Mouse (Mus musculus): ENCODE measurements at regions not wholly inside any gene's neighbourhood (a gene's known extent, or its start where the extent isn't known, plus 50 kb on each side); places are given as distances from the start of the nearest gene placed in this dataset.

- no peak overlapping the region for H3K9ac ChIP-seq (ENCODE audit: low read depth, low read length)
- no peak for ATAC-seq
Observed at GRCm38 (mm10) chr4:125305766-125306165, 178.1 kb upstream of the Zc3h12a start.

GRCm38 (mm10) chr4:125302660-125303059, 175.0 kb upstream of the Zc3h12a start:
- Histone ChIP-seq H3K9me3 (ENCODE audit: control insufficient read depth) (no peaks in the 10 kb centered on the region), H3K4me2 (replicated peaks; ENCODE audit: low read depth) (no peak overlapping the region), H3K27me3 (replicated peaks; ENCODE audit: control insufficient read depth, insufficient read depth, low read length) (0 out of 2 replicates have a peak, but pooled peaks cover 5% of the 10 kb centered on the region), H3K4me1 (replicated peaks; ENCODE audit: control insufficient read depth, insufficient read depth, low read length) (no peaks in the 10 kb centered on the region), H3K27ac (ENCODE audit: low read depth, low read length) (no peak overlapping the region), H3K4me3 (ENCODE audit: low read depth, low read length) (no peak overlapping the region), H3K9ac (ENCODE audit: low read depth, low read length) (no peak overlapping the region), H3K36me3 (ENCODE audit: control insufficient read depth, insufficient read depth) (no peaks in the 10 kb centered on the region)
- ATAC-seq = no peak
- WGBS = 42% methylated on average over 7 of the region's 7 CpGs
- no peak for TF ChIP-seq CTCF (IDR thresholded peaks at IDR 0.05; ENCODE audit: low read depth)

More at GRCm38 (mm10) chr4:125305766-125306165, 178.1 kb upstream of the Zc3h12a start:
- H3K4me3 ChIP-seq (ENCODE audit: low read depth, low read length) = no peak overlapping the region
- H3K27ac ChIP-seq (ENCODE audit: low read depth, low read length) = no peak overlapping the region
- TF ChIP-seq CTCF (IDR thresholded peaks at IDR 0.05; ENCODE audit: low read depth) = no peak
- 74% methylated on average over 6 of the region's 6 CpGs for WGBS
- no peaks in the 10 kb centered on the region for H3K36me3 ChIP-seq (ENCODE audit: control insufficient read depth, insufficient read depth)
- H3K4me2 ChIP-seq (replicated peaks; ENCODE audit: low read depth) = no peak overlapping the region
- no peaks in the 10 kb centered on the region for H3K9me3 ChIP-seq (ENCODE audit: control insufficient read depth)
- 0 out of 2 replicates have a peak, but pooled peaks cover 4% of the 10 kb centered on the region for H3K27me3 ChIP-seq (replicated peaks; ENCODE audit: control insufficient read depth, insufficient read depth, low read length)
- no peaks in the 10 kb centered on the region for H3K4me1 ChIP-seq (replicated peaks; ENCODE audit: control insufficient read depth, insufficient read depth, low read length)

- Histone ChIP-seq H3K4me1 (replicated peaks; ENCODE audit: control insufficient read depth, insufficient read depth, low read length) (no peaks in the 10 kb centered on the region), H3K9ac (ENCODE audit: low read depth, low read length) (no peak overlapping the region), H3K27ac (ENCODE audit: low read depth, low read length) (no peak overlapping the region), H3K36me3 (ENCODE audit: control insufficient read depth, insufficient read depth) (no peaks in the 10 kb centered on the region), H3K27me3 (replicated peaks; ENCODE audit: control insufficient read depth, insufficient read depth, low read length) (0 out of 2 replicates have a peak, but pooled peaks cover 5% of the 10 kb centered on the region), H3K9me3 (ENCODE audit: control insufficient read depth) (no peaks in the 10 kb centered on the region), H3K4me2 (replicated peaks; ENCODE audit: low read depth) (no peak overlapping the region), H3K4me3 (ENCODE audit: low read depth, low read length) (no peak overlapping the region)
- no peak for TF ChIP-seq CTCF (IDR thresholded peaks at IDR 0.05; ENCODE audit: low read depth)
- WGBS = 11% methylated on average over 33 of the region's 33 CpGs
- ATAC-seq = no peak
Observed at GRCm38 (mm10) chr4:125300503-125301457, 173.1 kb upstream of the Zc3h12a start.

DNA sequence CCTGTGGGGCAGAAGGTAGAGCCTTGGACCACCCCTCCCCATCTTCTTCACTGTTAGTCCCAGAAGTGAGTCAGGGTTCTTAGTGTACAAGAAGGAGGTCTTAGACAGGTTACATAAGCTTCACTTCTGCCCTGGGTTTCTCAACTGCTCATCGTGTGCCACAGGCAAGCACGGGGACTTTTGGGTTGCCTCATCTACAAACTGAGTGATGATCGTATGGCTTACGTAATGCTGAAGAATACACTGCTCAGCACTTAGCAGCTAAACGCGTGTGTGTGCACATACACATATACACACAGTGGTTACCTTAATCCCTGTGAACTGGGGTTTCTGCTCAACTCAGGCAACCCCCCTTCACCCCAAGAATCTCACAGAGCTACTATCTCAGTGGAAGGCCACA, 163.1 kb upstream of the Zc3h12a start:
- no peaks in the 10 kb centered on the region for H3K27me3 ChIP-seq (replicated peaks; ENCODE audit: control insufficient read depth, insufficient read depth, low read length)
- no peaks in the 10 kb centered on the region for H3K4me1 ChIP-seq (replicated peaks; ENCODE audit: control insufficient read depth, insufficient read depth, low read length)
- no peak overlapping the region for H3K9ac ChIP-seq (ENCODE audit: low read depth, low read length)
- no peak overlapping the region for H3K4me2 ChIP-seq (replicated peaks; ENCODE audit: low read depth)
- ATAC-seq = no peak
- H3K4me3 ChIP-seq (ENCODE audit: low read depth, low read length) = no peak overlapping the region
- no peaks in the 10 kb centered on the region for H3K9me3 ChIP-seq (ENCODE audit: control insufficient read depth)
- H3K36me3 ChIP-seq (ENCODE audit: control insufficient read depth, insufficient read depth) = no peaks in the 10 kb centered on the region
- no peak overlapping the region for H3K27ac ChIP-seq (ENCODE audit: low read depth, low read length)
- no peak for TF ChIP-seq CTCF (IDR thresholded peaks at IDR 0.05; ENCODE audit: low read depth)
- WGBS = 70% methylated on average over 6 of the region's 6 CpGs

- 0% methylated on average over 1 of the region's 1 CpGs for WGBS
- Histone ChIP-seq H3K9me3 (ENCODE audit: control insufficient read depth) (no peaks in the 10 kb centered on the region), H3K27ac (ENCODE audit: low read depth, low read length) (no peak overlapping the region), H3K36me3 (ENCODE audit: control insufficient read depth, insufficient read depth) (no peaks in the 10 kb centered on the region), H3K9ac (ENCODE audit: low read depth, low read length) (no peak overlapping the region), H3K27me3 (replicated peaks; ENCODE audit: control insufficient read depth, insufficient read depth, low read length) (no peaks in the 10 kb centered on the region), H3K4me2 (replicated peaks; ENCODE audit: low read depth) (no peak overlapping the region), H3K4me1 (replicated peaks; ENCODE audit: control insufficient read depth, insufficient read depth, low read length) (no peaks in the 10 kb centered on the region), H3K4me3 (ENCODE audit: low read depth, low read length) (no peak overlapping the region)
- no peak for TF ChIP-seq CTCF (IDR thresholded peaks at IDR 0.05; ENCODE audit: low read depth)
- ATAC-seq = no peak
Observed at GRCm38 (mm10) chr4:125289709-125290108, 162.1 kb upstream of the Zc3h12a start.

GRCm38 (mm10) chr4:125289031-125289449, 161.4 kb upstream of the Zc3h12a start:
- H3K4me2 ChIP-seq (replicated peaks; ENCODE audit: low read depth) = no peak overlapping the region
- no peak overlapping the region for H3K9ac ChIP-seq (ENCODE audit: low read depth, low read length)
- H3K27ac ChIP-seq (ENCODE audit: low read depth, low read length) = no peak overlapping the region
- ATAC-seq = no peak
- H3K4me1 ChIP-seq (replicated peaks; ENCODE audit: control insufficient read depth, insufficient read depth, low read length) = no peaks in the 10 kb centered on the region
- no peaks in the 10 kb centered on the region for H3K27me3 ChIP-seq (replicated peaks; ENCODE audit: control insufficient read depth, insufficient read depth, low read length)
- H3K4me3 ChIP-seq (ENCODE audit: low read depth, low read length) = no peak overlapping the region
- 56% methylated on average over 6 of the region's 6 CpGs for WGBS
- no peak for TF ChIP-seq CTCF (IDR thresholded peaks at IDR 0.05; ENCODE audit: low read depth)
- H3K36me3 ChIP-seq (ENCODE audit: control insufficient read depth, insufficient read depth) = no peaks in the 10 kb centered on the region
- no peaks in the 10 kb centered on the region for H3K9me3 ChIP-seq (ENCODE audit: control insufficient read depth)
